Mouse (Mus musculus) cerebellum, postnatal 14 days (tissue): Measurements from ENCODE around the gene Scrt2.

Experiments
- DNase-seq, 2 experiments: peaks; one replicate each; pipeline ENCODE4 v3.0.0; 2021; ENCODE audit warnings: mixed read lengths in 2 of 2

The Scrt2 gene

GRCm38 (mm10) chr2:152144501-152144900 lies 63.2 kb downstream of the Scrt2 start:
- no peak for DNase-seq
